ENCODE assay signal across 8 mouse cellular contexts in genomic region chr11:97971232-97971631, GRCm38 (mm10). TPM values are rescaled to one million over a fixed set of nuclear protein-coding genes. Genes with fewer than 3 reads are reported as not detected.
DNase-seq lines count a peak whose midpoint lies in the region; ATAC-seq and TF ChIP-seq lines count a peak whose summit lies in the region.

No protein-coding gene starts in this region.

- H3K27ac ChIP-seq in hindbrain, postnatal 0 days, result no peak overlapping the region
- H3K27ac ChIP-seq in hindbrain, embryonic 11.5 days (ENCODE audit: low read depth, low read length), result no peak overlapping the region

- peaks cover 4% of the 10 kb centered on the region; the same call in 1 of the 2 replicates for H3K4me1 ChIP-seq in hindbrain, postnatal 0 days (ENCODE audit: insufficient read depth, low read length)
- H3K4me1 ChIP-seq in hindbrain, embryonic 11.5 days (replicated peaks; ENCODE audit: control insufficient read depth, insufficient read depth, low read length), result no peaks in the 10 kb centered on the region

- H3K4me2 ChIP-seq in hindbrain, postnatal 0 days (ENCODE audit: low read depth, low read length), result peak overlapping the region; percentile 19; the same call in 1 of the 2 replicates
- no peak overlapping the region for H3K4me2 ChIP-seq in hindbrain, embryonic 11.5 days (replicated peaks; ENCODE audit: low read depth, low read length)

- no peak overlapping the region for H3K9ac ChIP-seq in hindbrain, postnatal 0 days (replicated peaks; ENCODE audit: low read length)
- no peak overlapping the region for H3K9ac ChIP-seq in hindbrain, embryonic 11.5 days (ENCODE audit: low read depth, low read length)

- no peak for TF ChIP-seq CTCF in hindbrain, postnatal 0 days (IDR thresholded peaks at IDR 0.05; ENCODE audit: low read depth)

- peak; percentile 55; the same call in 1 of the 2 replicates for ATAC-seq in hindbrain, postnatal 0 days
- no peak for ATAC-seq in hindbrain, embryonic 11.5 days (ENCODE audit: low FRiP score)

- no peaks in the 10 kb centered on the region for H3K9me3 ChIP-seq in hindbrain, postnatal 0 days (ENCODE audit: low read length)
- H3K9me3 ChIP-seq in hindbrain, embryonic 11.5 days (ENCODE audit: control insufficient read depth, low read length), result no peaks in the 10 kb centered on the region

- no peaks in the 10 kb centered on the region for H3K36me3 ChIP-seq in hindbrain, postnatal 0 days (ENCODE audit: insufficient read depth, low read length)
- no peaks in the 10 kb centered on the region for H3K36me3 ChIP-seq in hindbrain, embryonic 11.5 days (ENCODE audit: control insufficient read depth, insufficient read depth, low read length)

- no peak overlapping the region for H3K4me3 ChIP-seq in hindbrain, postnatal 0 days (ENCODE audit: low read length)
- no peak overlapping the region for H3K4me3 ChIP-seq in hindbrain, embryonic 11.5 days (ENCODE audit: low read depth, low read length)

- peak; percentile 73 for DNase-seq in hindbrain, postnatal 0 days (ENCODE audit: low spot score)
- no peak for DNase-seq in hindbrain, embryonic 11.5 days (ENCODE audit: low spot score)
- peak; percentile 95 for DNase-seq in adrenal gland, adult 2 months
- peak; percentile 67 to 84 for DNase-seq in gastrocnemius, postnatal 4 days (ENCODE audit: low spot score in 2 of 2)
- peak; percentile 79 for DNase-seq in left cerebral cortex, adult 11 months (ENCODE audit: low spot score)
- DNase-seq in right cerebral cortex, postnatal 10 days (ENCODE audit: low spot score in 2 of 2), result peak; percentile 85 to 88
- DNase-seq in yolk sac, embryonic 10.5 days (ENCODE audit: low spot score), result no peak
- no peak for DNase-seq in thymus, postnatal 25 days

- WGBS in hindbrain, postnatal 0 days, result 16% methylated on average over 7 of the region's 7 CpGs
- 44% methylated on average over 7 of the region's 7 CpGs for WGBS in hindbrain, embryonic 11.5 days

- H3K27me3 ChIP-seq in hindbrain, postnatal 0 days (ENCODE audit: insufficient read depth, low read length), result no peaks in the 10 kb centered on the region
- no peaks in the 10 kb centered on the region for H3K27me3 ChIP-seq in hindbrain, embryonic 11.5 days (ENCODE audit: control insufficient read depth, insufficient read depth, low read length)

RNA-seq across cellular contexts. Expression of gene Plxdc1, which starts 15.0 kb away (rescaled TPM):
- total RNA-seq in hindbrain, postnatal 0 days (2014; rRNA removed), result 1.5 and 3.8 TPM in 2 replicates
- polyA plus RNA-seq in hindbrain, postnatal 0 days (2015; fragmentation: Nextera tagmentation; extraction: Ambion mirVana), result 4.2 and 4.6 TPM in 2 replicates
- polyA plus RNA-seq in hindbrain, embryonic 11.5 days (2014; fragmentation: Nextera tagmentation; extraction: Ambion mirVana), result 0.18 and 0.28 TPM in 2 replicates
- total RNA-seq in adrenal gland, adult 2 months (2021), result 10 to 100 TPM; 17.5 to 22.2 TPM
- 11.0 and 13.7 TPM in 2 replicates for polyA plus RNA-seq in adrenal gland, adult 2 months (2012; rRNA removed)
- total RNA-seq in gastrocnemius, postnatal 4 days (2021), result 1 to 10 TPM; 7.1 to 7.6 TPM

RNA-seq across cellular contexts. Expression of gene Arl5c, which starts 24.7 kb away (rescaled TPM):
- 2.0 and 2.6 TPM in 2 replicates for total RNA-seq in hindbrain, postnatal 0 days (2014; rRNA removed)
- polyA plus RNA-seq in hindbrain, postnatal 0 days (2015; fragmentation: Nextera tagmentation; extraction: Ambion mirVana), result 3.6 and 4.8 TPM in 2 replicates
- 9.5 and 10.2 TPM in 2 replicates for polyA plus RNA-seq in hindbrain, embryonic 11.5 days (2014; fragmentation: Nextera tagmentation; extraction: Ambion mirVana)
- total RNA-seq in adrenal gland, adult 2 months (2021), result 1 to 10 TPM in 1 of 2 experiments, under 1 TPM in 1; 0.29 to 1.2 TPM
- 0.43 and 0.87 TPM in 2 replicates for polyA plus RNA-seq in adrenal gland, adult 2 months (2012; rRNA removed)
- 1 to 10 TPM; 1.5 to 1.9 TPM for total RNA-seq in gastrocnemius, postnatal 4 days (2021)

RNA-seq across cellular contexts. Expression of gene Cacnb1, which starts 51.6 kb away (rescaled TPM):
- total RNA-seq in hindbrain, postnatal 0 days (2014; rRNA removed), result 83.4 and 84.4 TPM in 2 replicates
- polyA plus RNA-seq in hindbrain, postnatal 0 days (2015; fragmentation: Nextera tagmentation; extraction: Ambion mirVana), result 43.1 and 51.0 TPM in 2 replicates
- 13.1 and 18.3 TPM in 2 replicates for polyA plus RNA-seq in hindbrain, embryonic 11.5 days (2014; fragmentation: Nextera tagmentation; extraction: Ambion mirVana)
- 1 to 10 TPM; 6.9 to 9.6 TPM for total RNA-seq in adrenal gland, adult 2 months (2021)
- 14.4 and 14.5 TPM in 2 replicates for polyA plus RNA-seq in adrenal gland, adult 2 months (2012; rRNA removed)
- 100 to 1,000 TPM; 240 to 241 TPM for total RNA-seq in gastrocnemius, postnatal 4 days (2021)

RNA-seq across cellular contexts. Expression of gene Rpl19, which starts 55.3 kb away (rescaled TPM):
- total RNA-seq in hindbrain, postnatal 0 days (2014; rRNA removed), result 462 and 515 TPM in 2 replicates
- polyA plus RNA-seq in hindbrain, postnatal 0 days (2015; fragmentation: Nextera tagmentation; extraction: Ambion mirVana), result 650 and 673 TPM in 2 replicates
- 970 and 990 TPM in 2 replicates for polyA plus RNA-seq in hindbrain, embryonic 11.5 days (2014; fragmentation: Nextera tagmentation; extraction: Ambion mirVana)
- 1,000 to 10,000 TPM; 1,223 to 1,284 TPM for total RNA-seq in adrenal gland, adult 2 months (2021)
- polyA plus RNA-seq in adrenal gland, adult 2 months (2012; rRNA removed), result 128 and 129 TPM in 2 replicates
- 1,000 to 10,000 TPM; 1,153 to 1,224 TPM for total RNA-seq in gastrocnemius, postnatal 4 days (2021)

Comparison
In these comparisons a context has a peak if more than half of its experiments do, and no peak if none do; other contexts are left out.
1. DNase-seq: peak in hindbrain, postnatal 0 days (single experiment), adrenal gland, adult 2 months (single experiment), gastrocnemius, postnatal 4 days (2 of 2), left cerebral cortex, adult 11 months (single experiment) and right cerebral cortex, postnatal 10 days (2 of 2); none in hindbrain, embryonic 11.5 days (single experiment), yolk sac, embryonic 10.5 days (single experiment) and thymus, postnatal 25 days (single experiment).